Mouse (Mus musculus): ENCODE results near the gene Sh3gl3. TPM values are rescaled to one million over a fixed set of nuclear protein-coding genes. Genes with fewer than 3 reads are reported as not detected.

Sh3gl3 gene
- polyA plus RNA-seq, 1 experiment, result 0.53 TPM

- Histone ChIP-seq H3K27ac (ENCODE audit: insufficient read depth, low read length) (no peak overlapping the region), H3K4me3 (ENCODE audit: extremely low read depth, insufficient read depth, insufficient read length) (no peak overlapping the region), H3K36me3 (ENCODE audit: control insufficient read depth, insufficient read depth, low read length) (no peaks in the 10 kb centered on the region), H3K4me1 (ENCODE audit: control insufficient read depth, insufficient read depth, insufficient read length) (no peaks in the 10 kb centered on the region), H3K27me3 (ENCODE audit: control insufficient read depth, insufficient read depth, low read length) (no peaks in the 10 kb centered on the region)
- DNase-seq (ENCODE audit: low read depth in 1 of 2, low spot score in 2 of 2), result no peak
- WGBS, result 85% methylated on average over 10 of the region's 10 CpGs
- TF ChIP-seq POLR2A (IDR thresholded peaks at IDR 0.05; ENCODE audit: low read depth, low read length), result no peak
- TF ChIP-seq CTCF (IDR thresholded peaks at IDR 0.05; ENCODE audit: extremely low read depth, insufficient read depth, insufficient read length, insufficient replicate concordance), result no peak
Measured at GRCm38 (mm10) chr7:82248953-82249695, 75.5 kb downstream of the Sh3gl3 start.

- DNase-seq (ENCODE audit: low read depth in 1 of 2, low spot score in 2 of 2), result no peak
- no peak overlapping the region for H3K4me3 ChIP-seq (ENCODE audit: extremely low read depth, insufficient read depth, insufficient read length)
- 94% methylated on average over 1 of the region's 1 CpGs for WGBS
- H3K27ac ChIP-seq (ENCODE audit: insufficient read depth, low read length), result no peak overlapping the region
- no peaks in the 10 kb centered on the region for H3K4me1 ChIP-seq (ENCODE audit: control insufficient read depth, insufficient read depth, insufficient read length)
- H3K27me3 ChIP-seq (ENCODE audit: control insufficient read depth, insufficient read depth, low read length), result no peaks in the 10 kb centered on the region
- TF ChIP-seq CTCF (IDR thresholded peaks at IDR 0.05; ENCODE audit: extremely low read depth, insufficient read depth, insufficient read length, insufficient replicate concordance) (no peak), POLR2A (IDR thresholded peaks at IDR 0.05; ENCODE audit: low read depth, low read length) (no peak)
- no peaks in the 10 kb centered on the region for H3K36me3 ChIP-seq (ENCODE audit: control insufficient read depth, insufficient read depth, low read length)
Measured at GRCm38 (mm10) chr7:82253309-82253708, 79.7 kb downstream of the Sh3gl3 start.

GRCm38 (mm10) chr7:82256936-82257335 lies 83.3 kb downstream of the Sh3gl3 start:
- Histone ChIP-seq H3K36me3 (ENCODE audit: control insufficient read depth, insufficient read depth, low read length) (no peaks in the 10 kb centered on the region), H3K27ac (ENCODE audit: insufficient read depth, low read length) (no peak overlapping the region), H3K4me3 (ENCODE audit: extremely low read depth, insufficient read depth, insufficient read length) (no peak overlapping the region), H3K4me1 (ENCODE audit: control insufficient read depth, insufficient read depth, insufficient read length) (no peaks in the 10 kb centered on the region), H3K27me3 (ENCODE audit: control insufficient read depth, insufficient read depth, low read length) (no peaks in the 10 kb centered on the region)
- WGBS, result 81% methylated on average over 6 of the region's 6 CpGs
- no peak for TF ChIP-seq CTCF (IDR thresholded peaks at IDR 0.05; ENCODE audit: extremely low read depth, insufficient read depth, insufficient read length, insufficient replicate concordance)
- no peak for TF ChIP-seq POLR2A (IDR thresholded peaks at IDR 0.05; ENCODE audit: low read depth, low read length)
- DNase-seq (ENCODE audit: low read depth in 1 of 2, low spot score in 2 of 2), result no peak

GRCm38 (mm10) chr7:82257530-82257929 lies 83.9 kb downstream of the Sh3gl3 start:
- Histone ChIP-seq H3K27ac (ENCODE audit: insufficient read depth, low read length) (no peak overlapping the region), H3K27me3 (ENCODE audit: control insufficient read depth, insufficient read depth, low read length) (no peaks in the 10 kb centered on the region), H3K4me3 (ENCODE audit: extremely low read depth, insufficient read depth, insufficient read length) (no peak overlapping the region), H3K36me3 (ENCODE audit: control insufficient read depth, insufficient read depth, low read length) (no peaks in the 10 kb centered on the region), H3K4me1 (ENCODE audit: control insufficient read depth, insufficient read depth, insufficient read length) (no peaks in the 10 kb centered on the region)
- TF ChIP-seq POLR2A (IDR thresholded peaks at IDR 0.05; ENCODE audit: low read depth, low read length), result no peak
- TF ChIP-seq CTCF (IDR thresholded peaks at IDR 0.05; ENCODE audit: extremely low read depth, insufficient read depth, insufficient read length, insufficient replicate concordance), result no peak
- DNase-seq (ENCODE audit: low read depth in 1 of 2, low spot score in 2 of 2), result no peak
- 93% methylated on average over 4 of the region's 4 CpGs for WGBS

GRCm38 (mm10) chr7:82260210-82260609 lies 86.6 kb downstream of the Sh3gl3 start:
- WGBS, result 72% methylated on average over 6 of the region's 6 CpGs
- no peak overlapping the region for H3K27ac ChIP-seq (ENCODE audit: insufficient read depth, low read length)
- H3K4me3 ChIP-seq (ENCODE audit: extremely low read depth, insufficient read depth, insufficient read length), result no peak overlapping the region
- no peaks in the 10 kb centered on the region for H3K36me3 ChIP-seq (ENCODE audit: control insufficient read depth, insufficient read depth, low read length)
- peak in 1 of 2 experiments; percentile 15 for DNase-seq (ENCODE audit: low read depth in 1 of 2, low spot score in 2 of 2)
- no peak for TF ChIP-seq CTCF (IDR thresholded peaks at IDR 0.05; ENCODE audit: extremely low read depth, insufficient read depth, insufficient read length, insufficient replicate concordance)
- TF ChIP-seq POLR2A (IDR thresholded peaks at IDR 0.05; ENCODE audit: low read depth, low read length), result no peak
- no peaks in the 10 kb centered on the region for H3K4me1 ChIP-seq (ENCODE audit: control insufficient read depth, insufficient read depth, insufficient read length)
- no peaks in the 10 kb centered on the region for H3K27me3 ChIP-seq (ENCODE audit: control insufficient read depth, insufficient read depth, low read length)

- H3K36me3 ChIP-seq (ENCODE audit: control insufficient read depth, insufficient read depth, low read length), result no peaks in the 10 kb centered on the region
- no peaks in the 10 kb centered on the region for H3K4me1 ChIP-seq (ENCODE audit: control insufficient read depth, insufficient read depth, insufficient read length)
- WGBS, result 29% methylated on average over 8 of the region's 8 CpGs
- peak; percentile 72; the same call in 1 of the 2 replicates for TF ChIP-seq CTCF (IDR thresholded peaks at IDR 0.05; ENCODE audit: extremely low read depth, insufficient read depth, insufficient read length, insufficient replicate concordance)
- no peak for TF ChIP-seq POLR2A (IDR thresholded peaks at IDR 0.05; ENCODE audit: low read depth, low read length)
- no peak overlapping the region for H3K4me3 ChIP-seq (ENCODE audit: extremely low read depth, insufficient read depth, insufficient read length)
- no peak overlapping the region for H3K27ac ChIP-seq (ENCODE audit: insufficient read depth, low read length)
- no peaks in the 10 kb centered on the region for H3K27me3 ChIP-seq (ENCODE audit: control insufficient read depth, insufficient read depth, low read length)
- DNase-seq (ENCODE audit: low read depth in 1 of 2, low spot score in 2 of 2), result peak in 1 of 2 experiments; percentile 15
Measured at GRCm38 (mm10) chr7:82263141-82263540, 89.5 kb downstream of the Sh3gl3 start.

GRCm38 (mm10) chr7:82264119-82264518 lies 90.5 kb downstream of the Sh3gl3 start:
- 65% methylated on average over 2 of the region's 2 CpGs for WGBS
- H3K36me3 ChIP-seq (ENCODE audit: control insufficient read depth, insufficient read depth, low read length), result no peaks in the 10 kb centered on the region
- no peak overlapping the region for H3K27ac ChIP-seq (ENCODE audit: insufficient read depth, low read length)
- no peaks in the 10 kb centered on the region for H3K27me3 ChIP-seq (ENCODE audit: control insufficient read depth, insufficient read depth, low read length)
- H3K4me3 ChIP-seq (ENCODE audit: extremely low read depth, insufficient read depth, insufficient read length), result no peak overlapping the region
- no peaks in the 10 kb centered on the region for H3K4me1 ChIP-seq (ENCODE audit: control insufficient read depth, insufficient read depth, insufficient read length)
- TF ChIP-seq POLR2A (IDR thresholded peaks at IDR 0.05; ENCODE audit: low read depth, low read length) (no peak), CTCF (IDR thresholded peaks at IDR 0.05; ENCODE audit: extremely low read depth, insufficient read depth, insufficient read length, insufficient replicate concordance) (no peak)
- DNase-seq (ENCODE audit: low read depth in 1 of 2, low spot score in 2 of 2), result no peak

Measured in spleen, adult 2 months (tissue).